In genomic region chrX:160935541-160935940, GRCm38 (mm10) we compare ENCODE assay signal across 10 mouse cellular contexts. TPM values are rescaled to one million over a fixed set of nuclear protein-coding genes. Genes with fewer than 3 reads are reported as not detected.
DNase-seq lines count a peak whose midpoint lies in the region; ATAC-seq and TF ChIP-seq lines count a peak whose summit lies in the region.
"Had no signal": no experiment of that assay in that cellular context is flagged by ENCODE, and none has a peak within 500 bp of the region (broad histone marks: within the 10 kb centered on the region; RNA-seq: fewer than 3 reads in every experiment).

No protein-coding gene starts in this region.

- DNase-seq in gastrocnemius, adult 2 months, result peak; percentile 18
- DNase-seq in gastrocnemius, postnatal 25 days, result no peak
- DNase-seq in 416B (ENCODE audit: low read depth), result peak; percentile 12
- DNase-seq in adrenal gland, postnatal 14 days, result peak; percentile 30
- peak; percentile 8 for DNase-seq in kidney, postnatal 14 days
- DNase-seq in right cerebral cortex, postnatal 10 days (ENCODE audit: low spot score in 2 of 2), result no peak
- no peak for DNase-seq in midbrain, postnatal 0 days (ENCODE audit: low spot score)
- no peak for DNase-seq in forebrain, postnatal 0 days

- H3K9me3 ChIP-seq in midbrain, postnatal 0 days (ENCODE audit: low read length), result no peaks in the 10 kb centered on the region
- no peaks in the 10 kb centered on the region for H3K9me3 ChIP-seq in forebrain, postnatal 0 days (ENCODE audit: low read length)
- H3K9me3 ChIP-seq: embryonic facial prominence, embryonic 15.5 days; G1E had no signal

- WGBS in midbrain, postnatal 0 days, result 29% methylated on average over 1 of the region's 1 CpGs
- WGBS in forebrain, postnatal 0 days, result 45% methylated on average over 1 of the region's 1 CpGs

- no peaks in the 10 kb centered on the region for H3K4me1 ChIP-seq in midbrain, postnatal 0 days (ENCODE audit: insufficient read depth, low read length)
- H3K4me1 ChIP-seq in forebrain, postnatal 0 days (ENCODE audit: insufficient read depth), result no peaks in the 10 kb centered on the region
- H3K4me1 ChIP-seq: embryonic facial prominence, embryonic 15.5 days had no signal

- ATAC-seq in midbrain, postnatal 0 days (ENCODE audit: low FRiP score), result no peak
- ATAC-seq in forebrain, postnatal 0 days, result no peak

- no peak overlapping the region for H3K4me2 ChIP-seq in midbrain, postnatal 0 days (ENCODE audit: low read depth, low read length, poor library complexity, severe bottlenecking)
- H3K4me2 ChIP-seq in forebrain, postnatal 0 days (ENCODE audit: low read depth), result no peak overlapping the region
- H3K4me2 ChIP-seq: embryonic facial prominence, embryonic 15.5 days had no signal

- H3K27ac ChIP-seq in gastrocnemius, adult 2 months, result no peak overlapping the region
- no peak overlapping the region for H3K27ac ChIP-seq in midbrain, postnatal 0 days (ENCODE audit: low read depth, low read length)
- H3K27ac ChIP-seq in forebrain, postnatal 0 days (ENCODE audit: low read depth, low read length), result no peak overlapping the region
- H3K27ac ChIP-seq: embryonic facial prominence, embryonic 15.5 days had no signal

- no peaks in the 10 kb centered on the region for H3K27me3 ChIP-seq in midbrain, postnatal 0 days (ENCODE audit: insufficient read depth, low read length)
- no peaks in the 10 kb centered on the region for H3K27me3 ChIP-seq in forebrain, postnatal 0 days (ENCODE audit: insufficient read depth, low read length)
- H3K27me3 ChIP-seq: embryonic facial prominence, embryonic 15.5 days had no signal

- H3K4me3 ChIP-seq in gastrocnemius, adult 2 months, result no peak overlapping the region
- no peak overlapping the region for H3K4me3 ChIP-seq in midbrain, postnatal 0 days (ENCODE audit: low read depth, low read length)
- no peak overlapping the region for H3K4me3 ChIP-seq in forebrain, postnatal 0 days (ENCODE audit: low read depth, low read length)
- H3K4me3 ChIP-seq: embryonic facial prominence, embryonic 15.5 days had no signal

- H3K9ac ChIP-seq in midbrain, postnatal 0 days (replicated peaks; ENCODE audit: low read length, poor library complexity, severe bottlenecking), result no peak overlapping the region
- no peak overlapping the region for H3K9ac ChIP-seq in forebrain, postnatal 0 days
- H3K9ac ChIP-seq: embryonic facial prominence, embryonic 15.5 days had no signal

- H3K36me3 ChIP-seq in midbrain, postnatal 0 days (ENCODE audit: insufficient read depth, low read length), result no peaks in the 10 kb centered on the region
- no peaks in the 10 kb centered on the region for H3K36me3 ChIP-seq in forebrain, postnatal 0 days (ENCODE audit: insufficient read depth)
- H3K36me3 ChIP-seq: embryonic facial prominence, embryonic 15.5 days; G1E had no signal

- intact Hi-C loops in gastrocnemius, adult 2 months (cut with DNase I), result loop anchor here (5.0 kb wide), 1 partner anchor 97 kb away; no protein-coding TSS in a partner anchor

- peak; percentile 50 for TF ChIP-seq CTCF in gastrocnemius, adult 2 months (IDR thresholded peaks at IDR 0.05)
- no peak; the same call in 1 of the 2 replicates for TF ChIP-seq CTCF in midbrain, postnatal 0 days (IDR thresholded peaks at IDR 0.05)
- no peak for TF ChIP-seq CTCF in forebrain, postnatal 0 days (IDR thresholded peaks at IDR 0.05; ENCODE audit: low read depth)

RNA-seq across cellular contexts. Expression of gene Gja6, which starts 28.7 kb away (rescaled TPM):
- total RNA-seq in gastrocnemius, adult 2 months (2021), result under 1 TPM in 1 of 2 experiments, not detected in 1; 0.11 TPM
- total RNA-seq in gastrocnemius, postnatal 25 days (2021), result not detected
- 0.37 TPM in 1 of 2 replicates, not detected in the other for total RNA-seq in adrenal gland, postnatal 14 days (2021)
- total RNA-seq in midbrain, postnatal 0 days (2014; rRNA removed), result 0.33 and 0.38 TPM in 2 replicates
- polyA plus RNA-seq in midbrain, postnatal 0 days (2015; fragmentation: Nextera tagmentation; extraction: Ambion mirVana), result 0.07 TPM in 1 of 2 replicates, not detected in the other
- total RNA-seq in forebrain, postnatal 0 days (2014; rRNA removed), result 0.23 and 0.67 TPM in 2 replicates
- polyA plus RNA-seq in forebrain, postnatal 0 days (2015; fragmentation: Nextera tagmentation; extraction: Ambion mirVana), result 0.07 and 0.11 TPM in 2 replicates
- polyA plus RNA-seq: G1E had no signal

RNA-seq across cellular contexts. Expression of gene Cdkl5, which starts 59.0 kb away (rescaled TPM):
- 1 to 10 TPM in 1 of 2 experiments, under 1 TPM in 1; 0.69 to 1.8 TPM for total RNA-seq in gastrocnemius, adult 2 months (2021)
- 1 to 10 TPM in 1 of 2 experiments, under 1 TPM in 1; 0.95 to 1.1 TPM for total RNA-seq in gastrocnemius, postnatal 25 days (2021)
- 13.8 and 14.2 TPM in 2 replicates for total RNA-seq in adrenal gland, postnatal 14 days (2021)
- 15.4 and 18.3 TPM in 2 replicates for total RNA-seq in midbrain, postnatal 0 days (2014; rRNA removed)
- polyA plus RNA-seq in midbrain, postnatal 0 days (2015; fragmentation: Nextera tagmentation; extraction: Ambion mirVana), result 3.4 and 3.7 TPM in 2 replicates
- 25.6 and 31.9 TPM in 2 replicates for total RNA-seq in forebrain, postnatal 0 days (2014; rRNA removed)
- polyA plus RNA-seq in forebrain, postnatal 0 days (2015; fragmentation: Nextera tagmentation; extraction: Ambion mirVana), result 5.8 and 7.2 TPM in 2 replicates

Comparison
In these comparisons a context has a peak if more than half of its experiments do, and no peak if none do; other contexts are left out.
1. DNase-seq: peak in gastrocnemius, adult 2 months (single experiment), 416B (single experiment), adrenal gland, postnatal 14 days (single experiment) and kidney, postnatal 14 days (single experiment); none in gastrocnemius, postnatal 25 days (single experiment), right cerebral cortex, postnatal 10 days (0 of 2), midbrain, postnatal 0 days (single experiment) and forebrain, postnatal 0 days (single experiment).